Mouse (Mus musculus) neural tube, embryonic 12.5 days (tissue): ENCODE measurements around the gene Edar. TPM values are rescaled to one million over a fixed set of nuclear protein-coding genes. Genes with fewer than 3 reads are reported as not detected.

Experiments used
- ATAC-seq: fragments of 200-750 bp; cut with Nextera tagmentation; 2 replicates; pipeline ENCODE4 v1.8.0; 2017; ENCODE audit warnings: low read depth, mild to moderate bottlenecking, moderate TSS enrichment, moderate library complexity; ENCODE audit not compliant: low FRiP score
- H3K27ac ChIP-seq: fragments of 300-500 bp; sonication (generic); 2 replicates; pipeline ENCODE4 v1.5.1; 2016
- H3K27me3 ChIP-seq: fragments of 300-500 bp; sonication (generic); replicated peaks from 2 replicates; pipeline ENCODE4 v1.6.1; 2016; ENCODE audit warnings: mild to moderate bottlenecking
- H3K36me3 ChIP-seq: fragments of 300-500 bp; sonication (generic); 2 replicates; pipeline ENCODE4 v1.6.1; 2016; ENCODE audit warnings: mild to moderate bottlenecking
- H3K4me1 ChIP-seq: fragments of 300-500 bp; sonication (generic); 2 replicates; pipeline ENCODE4 v1.6.1; 2016
- H3K4me2 ChIP-seq: fragments of 300-500 bp; sonication (generic); replicated peaks from 2 replicates; pipeline ENCODE4 v1.6.1; 2016; ENCODE audit warnings: mild to moderate bottlenecking
- H3K4me3 ChIP-seq: fragments of 300-500 bp; sonication (generic); 2 replicates; pipeline ENCODE4 v1.5.1; 2016
- H3K9ac ChIP-seq: fragments of 300-500 bp; sonication (generic); 2 replicates; pipeline ENCODE4 v1.6.1; 2016; ENCODE audit warnings: mild to moderate bottlenecking
- H3K9me3 ChIP-seq: fragments of 300-500 bp; sonication (generic); 2 replicates; pipeline ENCODE4 v1.6.1; 2016; ENCODE audit warnings: mild to moderate bottlenecking
- WGBS: fragments of 180-500 bp; shearing (Covaris S2); methylation state at CpG from one replicate; pipeline ENCODE4 v1.1.7; 2016; 5-methylcytosine and 5-hydroxymethylcytosine counted together
- polyA plus RNA-seq: library from polyadenylated mRNA; unstranded; fragments of >200 nt; fragmentation: Nextera tagmentation; extraction: Ambion mirVana; gene quantifications from 2 replicates; pipeline ENCODE4 v1.2.1, GENCODE M21; 2016

Edar gene
- polyA plus RNA-seq, 1 experiment from 2014 or later, result 0.15 TPM

GRCm38 (mm10) chr10:58644194-58644593 lies 31.3 kb downstream of the Edar start:
- no peak for ATAC-seq
- Histone ChIP-seq H3K4me3 (no peak overlapping the region), H3K9ac (no peak overlapping the region), H3K27me3 (no peaks in the 10 kb centered on the region), H3K4me1 (peaks cover 9% of the 10 kb centered on the region; the same call in 1 of the 2 replicates), H3K36me3 (no peaks in the 10 kb centered on the region), H3K27ac (no peak overlapping the region), H3K4me2 (no peak overlapping the region), H3K9me3 (no peaks in the 10 kb centered on the region)
- 87% methylated on average over 7 of the region's 7 CpGs for WGBS

DNA sequence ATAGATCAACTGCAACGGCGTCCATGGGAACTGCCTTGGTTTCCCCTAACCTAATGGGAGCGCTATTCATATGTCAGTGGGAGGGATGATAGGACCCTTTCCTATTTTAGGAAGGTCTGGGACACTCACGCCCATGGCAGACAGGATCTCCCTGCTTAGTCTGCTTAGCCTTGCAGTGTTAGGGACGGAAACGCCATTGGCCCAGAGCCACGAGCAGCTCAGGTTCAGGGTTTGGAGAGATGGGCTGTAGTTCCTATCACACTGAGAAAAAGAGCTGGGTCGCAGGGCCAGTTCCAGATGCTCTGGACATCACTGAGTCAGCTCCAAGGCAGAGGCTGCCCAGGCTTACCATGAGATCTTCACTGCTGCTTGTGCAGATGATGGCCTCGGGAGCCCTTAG lies 32.5 kb downstream of the Edar start:
- H3K27me3 ChIP-seq, result no peaks in the 10 kb centered on the region
- peaks cover 9% of the 10 kb centered on the region; the same call in 1 of the 2 replicates for H3K4me1 ChIP-seq
- no peaks in the 10 kb centered on the region for H3K36me3 ChIP-seq
- no peak overlapping the region for H3K27ac ChIP-seq
- 88% methylated on average over 9 of the region's 9 CpGs for WGBS
- H3K9me3 ChIP-seq, result no peaks in the 10 kb centered on the region
- no peak overlapping the region for H3K9ac ChIP-seq
- no peak for ATAC-seq
- no peak overlapping the region for H3K4me3 ChIP-seq
- H3K4me2 ChIP-seq, result no peak overlapping the region

DNA sequence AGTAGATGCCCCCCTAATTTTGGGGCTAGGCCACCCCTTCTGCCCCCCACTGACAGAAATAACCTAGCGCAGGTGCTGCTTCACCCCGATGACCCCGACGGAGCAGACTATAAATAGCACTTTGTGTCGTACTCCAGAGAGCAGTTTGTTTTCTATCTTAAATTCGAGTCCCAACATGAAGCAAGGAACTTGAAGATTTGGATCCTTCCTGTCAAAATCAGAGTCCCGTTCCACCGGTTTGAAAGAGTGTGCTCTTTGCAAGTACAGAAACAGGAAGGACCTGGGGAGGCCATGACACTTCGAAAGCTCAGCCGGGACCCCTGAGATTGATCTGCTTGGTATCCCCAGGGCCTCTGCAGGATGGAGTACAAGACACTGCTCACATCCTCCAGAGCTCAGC lies 33.8 kb downstream of the Edar start:
- no peaks in the 10 kb centered on the region for H3K27me3 ChIP-seq
- 85% methylated on average over 10 of the region's 10 CpGs for WGBS
- no peak overlapping the region for H3K4me3 ChIP-seq

DNA sequence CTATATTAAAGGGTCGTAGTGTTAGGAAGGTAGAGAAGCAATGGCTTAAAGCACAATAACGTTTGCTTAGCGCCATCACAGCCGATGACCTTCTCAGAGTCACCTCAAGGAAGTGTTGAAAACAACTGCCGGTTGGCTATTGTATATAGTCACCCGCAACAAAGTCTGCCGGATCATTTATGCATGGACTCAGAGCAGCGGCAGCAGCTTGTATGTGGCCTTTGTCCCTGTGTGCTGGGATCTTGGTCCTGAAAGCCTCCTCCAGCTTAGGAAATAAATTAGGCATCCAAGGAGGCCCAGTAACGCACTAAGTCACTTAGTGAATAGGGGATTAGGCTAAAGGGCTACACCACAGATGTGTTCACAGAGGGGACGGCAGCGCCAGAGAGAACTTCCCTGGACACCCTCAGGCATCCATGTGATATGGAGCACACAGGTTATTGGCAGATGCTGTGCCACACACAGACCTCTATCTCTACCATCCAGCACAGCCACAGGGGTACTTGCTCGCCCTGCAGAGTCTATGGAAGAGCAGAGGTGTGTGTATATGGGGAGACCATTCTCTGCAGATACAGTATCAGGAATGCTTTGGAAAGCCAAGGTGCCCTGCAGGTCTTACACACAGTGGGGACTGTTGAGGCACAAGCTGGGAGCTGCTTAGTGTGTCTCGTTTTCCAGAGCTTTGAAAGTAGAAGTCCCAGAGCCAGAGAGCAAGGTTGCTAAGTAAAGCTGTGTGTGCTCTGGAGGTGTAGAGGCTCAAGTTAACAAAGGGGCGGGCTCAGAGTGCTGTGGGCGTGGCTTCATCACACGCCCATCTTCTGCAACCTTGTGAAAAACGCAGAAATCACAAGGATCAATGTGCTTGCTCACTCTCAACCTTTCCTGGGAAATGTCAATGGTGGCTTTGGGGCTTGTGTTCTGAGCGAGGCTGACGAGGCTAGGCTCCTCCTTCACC lies 34.7 kb downstream of the Edar start:
- WGBS, result 40% methylated on average over 19 of the region's 19 CpGs
- Histone ChIP-seq H3K4me3 (no peak overlapping the region), H3K4me1 (peaks cover 15% of the 10 kb centered on the region), H3K9ac (no peak overlapping the region), H3K36me3 (no peaks in the 10 kb centered on the region), H3K9me3 (no peaks in the 10 kb centered on the region), H3K4me2 (no peak overlapping the region), H3K27ac (no peak overlapping the region), H3K27me3 (no peaks in the 10 kb centered on the region)
- ATAC-seq, result 0 out of 2 replicates have a peak, but pooled peaks have one; percentile 38

More for the DNA sequence above, 33.8 kb downstream of the Edar start:
- Histone ChIP-seq H3K4me1 (peaks cover 11% of the 10 kb centered on the region; the same call in 1 of the 2 replicates), H3K9me3 (no peaks in the 10 kb centered on the region), H3K27ac (no peak overlapping the region), H3K9ac (no peak overlapping the region), H3K4me2 (no peak overlapping the region), H3K36me3 (no peaks in the 10 kb centered on the region)
- ATAC-seq, result no peak

- 81% methylated on average over 6 of the region's 6 CpGs for WGBS
- Histone ChIP-seq H3K27ac (no peak overlapping the region), H3K27me3 (no peaks in the 10 kb centered on the region), H3K9ac (no peak overlapping the region), H3K36me3 (no peaks in the 10 kb centered on the region), H3K9me3 (no peaks in the 10 kb centered on the region), H3K4me3 (no peak overlapping the region), H3K4me1 (peaks cover 15% of the 10 kb centered on the region), H3K4me2 (no peak overlapping the region)
- ATAC-seq, result no peak
Observed at GRCm38 (mm10) chr10:58639291-58639690, 36.2 kb downstream of the Edar start.

GRCm38 (mm10) chr10:58636431-58637080 lies 38.9 kb downstream of the Edar start:
- Histone ChIP-seq H3K9ac (no peak overlapping the region), H3K9me3 (no peaks in the 10 kb centered on the region), H3K27me3 (no peaks in the 10 kb centered on the region), H3K4me1 (peaks cover 15% of the 10 kb centered on the region), H3K4me3 (no peak overlapping the region), H3K4me2 (no peak overlapping the region), H3K36me3 (no peaks in the 10 kb centered on the region), H3K27ac (no peak overlapping the region)
- no peak for ATAC-seq
- 63% methylated on average over 7 of the region's 7 CpGs for WGBS

DNA sequence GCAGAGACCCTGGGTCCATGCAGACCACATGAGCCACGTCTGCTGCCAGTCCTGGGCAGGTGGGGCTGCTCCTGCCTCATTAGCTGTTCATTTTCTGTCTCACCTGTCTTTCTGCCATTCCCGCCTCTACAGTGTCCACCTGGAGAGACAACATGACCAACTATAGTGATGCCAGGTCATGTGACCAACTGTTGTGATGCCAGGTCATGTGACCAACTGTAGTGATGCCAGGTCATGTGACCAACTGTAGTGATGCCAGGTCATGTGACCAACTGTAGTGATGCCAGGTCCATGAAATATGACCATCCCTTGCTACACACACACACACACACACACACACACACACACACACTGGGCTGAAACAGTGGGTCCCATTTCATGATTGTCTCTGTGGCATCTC lies 41.9 kb downstream of the Edar start:
- WGBS, result 94% methylated on average over 2 of the region's 2 CpGs

DNA sequence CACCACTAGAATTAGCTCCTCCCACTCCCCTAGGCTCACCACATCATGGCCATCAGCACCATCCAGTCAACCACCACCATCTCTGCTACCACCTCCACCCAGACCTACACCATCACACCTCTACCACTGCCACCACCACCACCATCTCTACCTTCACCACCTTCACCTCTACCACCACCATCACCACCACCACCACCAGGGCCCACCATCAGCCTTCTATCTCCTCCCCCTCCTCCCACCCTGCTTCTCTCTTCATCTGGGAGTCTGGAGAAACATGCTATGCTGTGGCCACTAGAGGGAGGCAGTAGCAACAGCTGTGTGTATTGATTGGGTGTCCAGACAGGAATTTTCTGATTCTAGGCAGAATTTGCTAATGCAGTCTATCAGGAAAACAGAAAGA lies 47.9 kb downstream of the Edar start:
- no peaks in the 10 kb centered on the region for H3K27me3 ChIP-seq
- H3K9ac ChIP-seq, result no peak overlapping the region
- no peaks in the 10 kb centered on the region for H3K4me1 ChIP-seq
- H3K9me3 ChIP-seq, result no peaks in the 10 kb centered on the region
- no peak overlapping the region for H3K4me3 ChIP-seq
- no peak overlapping the region for H3K4me2 ChIP-seq
- peak; percentile 64; the same call in 1 of the 2 replicates for ATAC-seq
- H3K27ac ChIP-seq, result no peak overlapping the region
- H3K36me3 ChIP-seq, result no peaks in the 10 kb centered on the region

More for the DNA sequence above, 41.9 kb downstream of the Edar start:
- Histone ChIP-seq H3K9me3 (no peaks in the 10 kb centered on the region), H3K27me3 (no peaks in the 10 kb centered on the region), H3K4me1 (peaks cover 6% of the 10 kb centered on the region), H3K4me3 (no peak overlapping the region), H3K27ac (no peak overlapping the region), H3K9ac (no peak overlapping the region), H3K4me2 (no peak overlapping the region), H3K36me3 (no peaks in the 10 kb centered on the region)
- no peak for ATAC-seq

- no peaks in the 10 kb centered on the region for H3K36me3 ChIP-seq
- no peaks in the 10 kb centered on the region for H3K9me3 ChIP-seq
- no peaks in the 10 kb centered on the region for H3K4me1 ChIP-seq
- no peak overlapping the region for H3K27ac ChIP-seq
- no peak overlapping the region for H3K4me2 ChIP-seq
- H3K9ac ChIP-seq, result no peak overlapping the region
- no peak for ATAC-seq
- H3K4me3 ChIP-seq, result no peak overlapping the region
- 81% methylated on average over 12 of the region's 12 CpGs for WGBS
- no peaks in the 10 kb centered on the region for H3K27me3 ChIP-seq
Observed at GRCm38 (mm10) chr10:58624848-58625711, 50.4 kb downstream of the Edar start.

DNA sequence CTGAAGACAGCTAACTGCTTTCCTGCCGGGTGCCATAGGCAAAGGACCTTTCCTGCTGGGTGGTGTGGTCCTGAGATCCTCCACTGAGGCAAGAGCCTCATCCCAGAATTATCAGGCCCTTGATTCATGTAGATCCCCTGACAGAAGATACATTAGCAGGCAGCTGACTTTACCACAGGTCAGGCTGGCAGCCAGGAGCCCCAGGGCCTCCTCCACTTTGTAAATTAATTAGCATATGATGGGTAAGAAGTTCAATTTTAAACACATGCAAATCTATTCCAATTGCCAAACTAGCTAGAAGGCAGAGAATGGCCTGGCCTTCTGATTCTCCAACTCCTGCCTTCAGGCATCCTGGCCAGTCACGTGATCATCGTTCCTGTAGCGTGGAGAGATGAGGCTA lies 56.2 kb downstream of the Edar start:
- Histone ChIP-seq H3K4me2 (no peak overlapping the region), H3K27ac (no peak overlapping the region), H3K27me3 (no peaks in the 10 kb centered on the region), H3K9ac (no peak overlapping the region), H3K4me1 (no peaks in the 10 kb centered on the region), H3K4me3 (no peak overlapping the region), H3K9me3 (no peaks in the 10 kb centered on the region), H3K36me3 (no peaks in the 10 kb centered on the region)
- no peak for ATAC-seq
- WGBS, result 84% methylated on average over 4 of the region's 4 CpGs

DNA sequence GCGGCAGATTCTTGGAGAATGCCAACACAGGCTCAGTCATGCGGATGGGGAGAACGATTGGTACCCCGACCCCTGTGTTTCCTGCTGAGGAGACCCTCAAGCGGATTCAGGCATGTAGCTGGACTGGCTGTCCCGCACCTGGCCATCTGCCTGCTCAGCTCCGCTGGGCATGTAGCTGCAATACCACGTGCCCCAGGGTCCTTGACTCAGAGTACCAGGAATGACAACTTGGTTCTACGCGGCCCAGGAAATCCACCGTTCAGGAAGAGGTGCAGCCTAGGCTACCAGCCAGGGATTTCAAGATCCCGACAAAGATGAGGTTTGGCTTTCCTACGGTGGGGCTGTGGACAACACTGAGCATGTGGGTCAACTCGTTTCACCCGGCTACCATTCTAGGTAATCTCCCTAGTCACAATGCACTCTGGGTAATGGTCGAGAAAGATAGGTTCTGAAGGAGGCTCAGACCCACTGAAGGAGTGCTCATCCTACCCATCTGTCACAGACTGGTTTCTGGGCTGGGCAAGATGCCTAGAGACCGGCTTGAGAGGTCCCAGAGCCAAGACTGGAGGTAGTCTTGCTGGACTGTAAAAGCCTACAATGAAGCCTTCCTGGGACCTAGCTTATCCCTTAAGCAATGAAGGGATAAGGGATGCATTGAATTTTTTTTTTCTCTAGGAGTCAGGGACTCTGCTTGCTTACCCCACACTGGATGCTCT lies 56.8 kb downstream of the Edar start:
- H3K27me3 ChIP-seq, result no peaks in the 10 kb centered on the region
- no peak overlapping the region for H3K27ac ChIP-seq
- no peak for ATAC-seq
- H3K4me2 ChIP-seq, result no peak overlapping the region
- no peaks in the 10 kb centered on the region for H3K9me3 ChIP-seq
- no peak overlapping the region for H3K4me3 ChIP-seq
- no peak overlapping the region for H3K9ac ChIP-seq
- no peaks in the 10 kb centered on the region for H3K36me3 ChIP-seq
- WGBS, result 91% methylated on average over 17 of the region's 17 CpGs
- H3K4me1 ChIP-seq, result no peaks in the 10 kb centered on the region
